Mouse (Mus musculus) adrenal gland, adult 8-10 months (tissue): ENCODE measurements around the gene D3Ertd254e. TPM values are rescaled to one million over a fixed set of nuclear protein-coding genes. Genes with fewer than 3 reads are reported as not detected.

Experiments used
- total RNA-seq, 4 experiments: library from RNA; stranded (reverse); gene quantifications; 2 replicates each; pipeline ENCODE4 v1.2.4; 2022

Gene D3Ertd254e
- total RNA-seq, 4 experiments from 2014 or later: 7.2 to 10.0 (median 8.4) TPM

Other genes with a start within 250 kb of the D3Ertd254e start
- 10 to 100 TPM; 74.5 to 85.3 (median 77.8) TPM for gene Dcun1d1, start 213.6 kb upstream of the D3Ertd254e start, total RNA-seq
- 100 to 1,000 TPM in 2 of 4 experiments, 10 to 100 TPM in 2; 86.4 to 114 (median 101) TPM for gene Mccc1, start 150.3 kb upstream of the D3Ertd254e start, total RNA-seq
- under 1 TPM in 3 of 4 experiments, not detected in 1; 0.08 to 0.12 (median 0.10) TPM for gene Ccdc144b, start 97.5 kb upstream of the D3Ertd254e start, total RNA-seq
- 10 to 100 TPM; 41.3 to 55.1 (median 46.4) TPM for gene Acad9, start 85.0 kb upstream of the D3Ertd254e start, total RNA-seq
- gene Qrfpr, start 71.3 kb downstream of the D3Ertd254e start, total RNA-seq: not detected